Mouse (Mus musculus) thymus, adult 2 months (tissue): ENCODE results near the gene Hus1b. TPM values are rescaled to one million over a fixed set of nuclear protein-coding genes. Genes with fewer than 3 reads are reported as not detected.

ENCODE experiments used
- DNase-seq: peaks from one replicate; pipeline ENCODE4 v3.0.0; 2021
- H3K27ac ChIP-seq: fragments of 200-500 bp; 2 replicates; pipeline ENCODE4 v1.5.1; 2012; ENCODE audit warnings: low read length, control low read depth; ENCODE audit not compliant: control insufficient read depth, insufficient read depth
- H3K27me3 ChIP-seq: fragments of 200-500 bp; 2 replicates; pipeline ENCODE4 v1.6.1; 2012; ENCODE audit warnings: mild to moderate bottlenecking, low read length, moderate library complexity, mixed read lengths; ENCODE audit not compliant: control insufficient read depth, insufficient read depth
- H3K36me3 ChIP-seq: fragments of 200-500 bp; 2 replicates; pipeline ENCODE4 v1.6.1; 2012; ENCODE audit warnings: mild to moderate bottlenecking, low read length, moderate library complexity; ENCODE audit not compliant: control insufficient read depth, insufficient read depth
- H3K4me1 ChIP-seq: fragments of 200-500 bp; replicated peaks from 2 replicates; pipeline ENCODE4 v1.6.1; 2012; ENCODE audit warnings: low read length; ENCODE audit not compliant: control insufficient read depth, insufficient read depth
- H3K4me3 ChIP-seq: fragments of 200-500 bp; 2 replicates; pipeline ENCODE4 v1.5.1; 2012; ENCODE audit warnings: mild to moderate bottlenecking, low read length, control low read depth, moderate library complexity; ENCODE audit not compliant: control insufficient read depth, insufficient read depth
- CTCF ChIP-seq: fragments of 200-500 bp; IDR thresholded peaks from 2 replicates; pipeline ENCODE4 v1.5.1; 2012; ENCODE audit warnings: mild to moderate bottlenecking, control low read depth, low read length, moderate library complexity, borderline replicate concordance; ENCODE audit not compliant: control insufficient read depth, poor library complexity, insufficient read depth; ENCODE audit errors: extremely low read depth
- POLR2A ChIP-seq: fragments of 200-500 bp; IDR thresholded peaks from 2 replicates; pipeline ENCODE4 v1.6.1; 2012; ENCODE audit warnings: mild to moderate bottlenecking, low read length, control low read depth, moderate library complexity; ENCODE audit not compliant: control insufficient read depth, poor library complexity, insufficient read depth; ENCODE audit errors: extremely low read depth
- WGBS: fragments of 180-500 bp; shearing (Covaris S2); methylation state at CpG from one replicate; pipeline ENCODE4 v1.1.7; 2018; 5-methylcytosine and 5-hydroxymethylcytosine counted together
- polyA plus RNA-seq: library from polyadenylated mRNA; depleted of rRNA; stranded (reverse); fragments of >200 nt; gene quantifications from 2 replicates; pipeline ENCODE4 v1.2.3, GENCODE M21; 2012; rRNA removed

Gene Hus1b
- polyA plus RNA-seq, result 0.77 and 1.1 TPM in 2 replicates

- H3K36me3 ChIP-seq, result no peaks in the 10 kb centered on the region
- 95% methylated on average over 11 of the region's 11 CpGs for WGBS
- no peaks in the 10 kb centered on the region for H3K4me1 ChIP-seq
- TF ChIP-seq CTCF, result no peak
- TF ChIP-seq POLR2A, result no peak
- no peaks in the 10 kb centered on the region for H3K27me3 ChIP-seq
- no peak within 1 kb of the TSS for H3K4me3 ChIP-seq
- no peak for DNase-seq
- no peak within 1 kb of the TSS for H3K27ac ChIP-seq
Measured at GRCm38 (mm10) chr13:30947540-30947939, at the start of gene Hus1b. Gene Hus1b, minus strand, starts transcription at chr13:30947759.

DNA sequence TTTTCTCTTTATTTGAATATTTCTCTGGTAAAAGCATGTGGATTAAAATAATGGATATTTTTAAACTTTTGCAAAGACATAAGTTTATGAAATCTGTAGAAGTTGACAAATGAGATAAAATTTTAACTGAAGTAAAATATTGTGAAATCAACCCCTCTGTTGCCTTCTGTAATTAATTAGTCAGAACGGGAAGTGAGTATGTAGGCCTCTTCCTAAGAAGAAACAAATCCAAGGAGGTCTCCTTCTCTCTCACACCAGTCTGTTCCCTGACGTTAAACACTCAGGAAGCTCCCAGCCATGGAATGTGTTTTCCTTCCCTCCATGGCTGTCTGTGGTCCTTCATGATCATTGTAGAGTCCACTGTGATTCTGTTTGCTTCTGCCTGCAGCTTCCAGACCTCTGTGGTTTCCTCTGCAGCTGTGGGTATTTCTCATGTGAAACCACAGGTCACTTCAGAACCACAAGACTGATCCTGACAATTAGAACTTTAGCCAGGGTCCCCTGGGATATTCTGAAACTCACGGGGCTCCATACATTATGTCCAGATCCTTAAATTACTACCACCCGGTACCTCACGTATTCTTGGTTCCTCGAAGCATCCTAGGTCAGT is 46.8 kb upstream of the Hus1b start:
- H3K4me3 ChIP-seq, result no peak overlapping the region
- no peak overlapping the region for H3K27ac ChIP-seq
- 59% methylated on average over 6 of the region's 6 CpGs for WGBS
- H3K4me1 ChIP-seq, result no peaks in the 10 kb centered on the region
- DNase-seq, result no peak
- no peaks in the 10 kb centered on the region for H3K36me3 ChIP-seq
- TF ChIP-seq POLR2A, result no peak
- TF ChIP-seq CTCF, result no peak
- H3K27me3 ChIP-seq, result no peaks in the 10 kb centered on the region

DNA sequence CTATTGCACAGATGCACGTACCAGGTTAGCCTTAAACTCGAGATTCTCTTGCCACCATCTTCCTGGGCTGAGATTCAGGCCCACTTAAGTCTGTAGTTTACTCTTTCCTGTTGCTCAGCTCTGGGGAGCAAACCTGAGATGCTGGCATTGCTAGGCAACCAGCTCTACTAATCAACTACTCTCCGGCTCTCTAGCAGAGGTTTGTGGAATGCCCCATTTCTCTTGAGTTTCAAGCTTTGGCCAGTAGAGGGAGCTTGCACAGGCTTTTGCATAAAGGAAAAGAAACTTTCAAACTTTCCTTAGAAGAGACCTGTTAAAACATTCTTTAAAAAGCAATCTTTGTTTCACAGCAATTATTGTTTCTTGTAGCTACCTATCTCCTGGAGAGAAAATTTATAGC is 46.3 kb upstream of the Hus1b start:
- H3K4me1 ChIP-seq, result no peaks in the 10 kb centered on the region
- H3K27ac ChIP-seq, result no peak overlapping the region
- no peaks in the 10 kb centered on the region for H3K27me3 ChIP-seq
- DNase-seq, result peak; percentile 59
- no peaks in the 10 kb centered on the region for H3K36me3 ChIP-seq
- TF ChIP-seq CTCF (no peak), POLR2A (no peak)
- 43% methylated on average over 3 of the region's 3 CpGs for WGBS
- H3K4me3 ChIP-seq, result no peak overlapping the region

- H3K27ac ChIP-seq, result no peak overlapping the region
- no peak for DNase-seq
- peaks cover 11% of the 10 kb centered on the region for H3K4me1 ChIP-seq
- no peaks in the 10 kb centered on the region for H3K36me3 ChIP-seq
- 90% methylated on average over 9 of the region's 9 CpGs for WGBS
- H3K27me3 ChIP-seq, result no peaks in the 10 kb centered on the region
- no peak overlapping the region for H3K4me3 ChIP-seq
- TF ChIP-seq POLR2A (no peak), CTCF (no peak)
Measured at GRCm38 (mm10) chr13:30990233-30990632, 42.7 kb upstream of the Hus1b start.

DNA sequence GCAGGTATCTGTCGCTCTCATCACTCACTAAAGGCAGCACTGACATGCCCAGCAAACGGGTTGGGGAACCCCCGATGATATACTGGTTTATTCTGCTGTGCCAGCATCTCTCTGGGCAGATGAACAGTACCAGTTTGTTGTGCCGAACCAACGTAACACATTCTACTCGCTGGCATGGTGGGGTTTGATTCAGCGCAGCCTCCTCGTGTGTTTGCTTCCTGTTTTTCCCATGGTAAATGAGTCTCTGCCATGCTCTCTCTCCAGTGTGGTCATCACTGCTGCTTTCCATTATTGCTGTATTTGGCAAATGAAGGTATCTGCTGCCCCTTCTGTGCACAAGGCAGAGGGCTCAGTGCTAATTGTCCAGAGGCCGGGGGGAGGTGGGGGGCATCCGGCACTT is 42.2 kb upstream of the Hus1b start:
- Histone ChIP-seq H3K36me3 (no peaks in the 10 kb centered on the region), H3K27me3 (no peaks in the 10 kb centered on the region), H3K4me1 (peaks cover 11% of the 10 kb centered on the region), H3K27ac (no peak overlapping the region), H3K4me3 (no peak overlapping the region)
- no peak for TF ChIP-seq CTCF
- 86% methylated on average over 10 of the region's 10 CpGs for WGBS
- no peak for DNase-seq

DNA sequence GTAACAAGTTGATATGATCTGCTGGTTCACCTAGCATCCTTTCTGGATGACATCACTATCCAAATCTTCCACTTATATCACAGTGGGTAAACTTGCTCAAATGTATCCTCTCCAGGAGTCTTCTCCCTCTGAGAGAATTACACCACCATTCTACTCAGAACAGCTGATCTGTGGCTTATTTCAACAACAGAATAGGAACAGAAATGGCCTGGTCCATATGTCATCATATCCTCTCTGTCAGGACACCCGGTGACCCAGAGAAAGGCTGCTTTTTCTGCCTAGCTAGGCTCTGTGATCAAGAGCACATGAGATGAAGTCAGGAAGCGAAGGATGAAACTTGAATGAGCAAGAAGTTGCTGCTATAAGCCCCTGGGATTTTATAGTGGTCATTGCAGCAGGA is 40.1 kb upstream of the Hus1b start:
- TF ChIP-seq CTCF (no peak), POLR2A (no peak)
- Histone ChIP-seq H3K27ac (no peak overlapping the region), H3K36me3 (no peaks in the 10 kb centered on the region), H3K4me1 (peaks cover 11% of the 10 kb centered on the region), H3K4me3 (no peak overlapping the region), H3K27me3 (no peaks in the 10 kb centered on the region)
- no peak for DNase-seq
- 86% methylated on average over 2 of the region's 2 CpGs for WGBS

DNA sequence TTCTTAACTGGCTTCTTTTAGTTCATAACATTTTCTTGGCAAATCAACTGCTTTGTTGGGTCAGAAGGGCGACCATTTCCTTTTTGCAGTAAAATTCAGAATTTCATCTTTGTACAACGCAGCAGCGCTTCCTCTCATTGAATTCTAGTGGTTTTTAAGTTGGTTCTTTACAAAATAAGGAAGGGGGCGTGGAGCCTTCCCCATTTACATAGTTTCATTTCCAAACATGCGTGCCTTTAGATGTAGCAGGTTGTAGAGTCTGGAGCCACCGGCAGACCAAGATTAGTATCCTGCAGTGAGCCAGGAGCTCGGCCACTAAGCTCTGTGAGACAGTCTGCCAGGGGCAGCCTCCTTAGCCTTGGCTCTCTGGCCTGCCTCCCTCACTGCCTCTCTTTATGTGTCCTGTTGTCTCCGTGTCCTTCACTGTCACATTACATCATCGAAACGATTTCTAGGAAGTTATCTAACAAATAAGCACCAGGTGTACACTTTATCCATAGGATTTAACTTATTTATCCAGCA is 39.4 kb upstream of the Hus1b start:
- no peak overlapping the region for H3K4me3 ChIP-seq
- no peak for DNase-seq
- H3K27ac ChIP-seq, result no peak overlapping the region
- H3K27me3 ChIP-seq, result no peaks in the 10 kb centered on the region
- TF ChIP-seq CTCF, result no peak
- no peak for TF ChIP-seq POLR2A
- peaks cover 11% of the 10 kb centered on the region for H3K4me1 ChIP-seq
- 17% methylated on average over 10 of the region's 10 CpGs for WGBS
- no peaks in the 10 kb centered on the region for H3K36me3 ChIP-seq
